Mouse (Mus musculus) spleen, adult 2 months (tissue): ENCODE measurements around the gene Tnik.

ENCODE experiments used
- CTCF ChIP-seq: fragments of 200-500 bp; IDR thresholded peaks from 2 replicates; pipeline ENCODE4 v1.5.1; 2011; ENCODE audit warnings: mild to moderate bottlenecking, inconsistent platforms; ENCODE audit not compliant: insufficient read depth, insufficient read length, insufficient replicate concordance; ENCODE audit errors: extremely low read depth
- POLR2A ChIP-seq: fragments of 200-500 bp; IDR thresholded peaks from 2 replicates; pipeline ENCODE4 v1.6.1; 2011; ENCODE audit warnings: low read depth, low read length, inconsistent platforms

GRCm38 (mm10) chr3:28554934-28555333 is 291.9 kb downstream of the Tnik start:
- TF ChIP-seq CTCF, result no peak
- TF ChIP-seq POLR2A, result no peak
